Mouse (Mus musculus) hindbrain, embryonic 15.5 days (tissue): ENCODE results near the gene Mfsd12. TPM values are rescaled to one million over a fixed set of nuclear protein-coding genes. Genes with fewer than 3 reads are reported as not detected.

Experiments
- ATAC-seq: fragments of 200-750 bp; cut with Nextera tagmentation; 2 replicates; pipeline ENCODE4 v1.8.0; 2017; ENCODE audit warnings: low read depth, moderate number of reproducible peaks, moderate TSS enrichment; ENCODE audit not compliant: low FRiP score
- H3K27ac ChIP-seq: fragments of 300-500 bp; sonication (generic); replicated peaks from 2 replicates; pipeline ENCODE4 v1.5.1; 2015; ENCODE audit warnings: mild to moderate bottlenecking, inconsistent platforms
- H3K27me3 ChIP-seq: fragments of 300-500 bp; sonication (generic); 2 replicates; pipeline ENCODE4 v1.6.1; 2015; ENCODE audit warnings: control low read depth, inconsistent platforms
- H3K36me3 ChIP-seq: fragments of 300-500 bp; sonication (generic); 2 replicates; pipeline ENCODE4 v1.6.1; 2015; ENCODE audit warnings: control low read depth, inconsistent platforms
- H3K4me1 ChIP-seq: fragments of 300-500 bp; sonication (generic); replicated peaks from 2 replicates; pipeline ENCODE4 v1.6.1; 2015; ENCODE audit warnings: control low read depth, inconsistent platforms
- H3K4me2 ChIP-seq: fragments of 300-500 bp; sonication (generic); 2 replicates; pipeline ENCODE4 v1.6.1; 2015; ENCODE audit warnings: moderate library complexity, mild to moderate bottlenecking, inconsistent platforms
- H3K4me3 ChIP-seq: fragments of 300-500 bp; sonication (generic); 2 replicates; pipeline ENCODE4 v1.5.1; 2015; ENCODE audit warnings: mild to moderate bottlenecking, inconsistent platforms
- H3K9ac ChIP-seq: fragments of 300-500 bp; sonication (generic); 2 replicates; pipeline ENCODE4 v1.6.1; 2015; ENCODE audit warnings: inconsistent platforms
- H3K9me3 ChIP-seq: fragments of 300-500 bp; sonication (generic); 2 replicates; pipeline ENCODE4 v1.6.1; 2016; ENCODE audit warnings: control low read depth, inconsistent platforms
- WGBS: fragments of 180-500 bp; shearing (Covaris S2); methylation state at CpG from one replicate; pipeline ENCODE4 v1.1.7; 2015; 5-methylcytosine and 5-hydroxymethylcytosine counted together
- polyA plus RNA-seq: library from polyadenylated mRNA; unstranded; fragments of >200 nt; fragmentation: Nextera tagmentation; extraction: Ambion mirVana; gene quantifications from 2 replicates; pipeline ENCODE4 v1.2.1, GENCODE M21; 2015

The Mfsd12 gene
- polyA plus RNA-seq, 1 experiment from 2014 or later: 21.1 TPM

DNA sequence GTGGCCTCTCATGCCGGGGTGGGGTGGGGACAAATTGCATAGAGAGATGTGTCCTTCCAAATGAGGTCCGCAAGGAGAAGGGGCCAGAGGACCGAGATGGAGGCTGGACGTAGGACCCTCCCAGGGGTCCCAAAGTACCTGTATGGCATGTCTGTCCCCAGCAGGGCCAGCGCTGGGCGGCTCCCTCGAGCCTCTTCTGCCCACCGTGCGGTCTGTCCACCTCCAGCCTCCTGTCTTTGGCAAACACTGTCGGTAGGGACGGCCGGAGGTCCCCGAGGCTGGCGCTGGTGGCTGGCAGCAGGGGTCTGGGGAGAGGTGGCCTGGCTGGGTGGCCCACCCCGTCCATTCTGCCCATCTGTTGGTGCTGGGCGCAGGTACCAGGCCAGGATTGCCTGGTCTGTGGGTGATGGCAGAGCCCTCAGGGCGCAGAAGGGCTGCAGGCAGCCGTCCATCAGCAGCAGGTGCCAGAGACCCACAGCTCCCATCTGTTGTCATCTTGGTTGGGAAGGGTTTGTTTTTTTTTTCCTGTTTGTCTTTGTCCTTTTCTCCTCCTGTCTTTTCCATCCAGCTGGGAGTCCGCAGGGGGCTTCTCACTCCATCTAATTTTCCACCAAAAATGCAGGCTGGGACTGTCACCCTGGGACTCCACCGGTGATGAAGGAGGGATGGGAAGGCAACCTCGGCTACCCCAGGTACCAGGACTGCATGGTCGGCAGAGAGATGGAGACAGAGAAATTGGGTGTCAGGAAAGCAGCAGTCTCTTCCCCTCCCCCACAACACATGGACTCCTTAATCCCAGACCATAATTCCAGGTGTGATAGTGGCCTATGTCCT is 43.3 kb downstream of the Mfsd12 start:
- H3K4me1 ChIP-seq: peaks cover 55% of the 10 kb centered on the region
- H3K36me3 ChIP-seq: peaks cover 13% of the 10 kb centered on the region
- no peaks in the 10 kb centered on the region for H3K27me3 ChIP-seq
- WGBS: 38% methylated on average over 21 of the region's 22 CpGs
- H3K4me2 ChIP-seq: peak overlapping the region; percentile 30
- H3K4me3 ChIP-seq: peak overlapping the region; percentile 13; the same call in 1 of the 2 replicates
- H3K27ac ChIP-seq: peak overlapping the region; percentile 80
- ATAC-seq: no peak
- no peak overlapping the region for H3K9ac ChIP-seq
- no peaks in the 10 kb centered on the region for H3K9me3 ChIP-seq

DNA sequence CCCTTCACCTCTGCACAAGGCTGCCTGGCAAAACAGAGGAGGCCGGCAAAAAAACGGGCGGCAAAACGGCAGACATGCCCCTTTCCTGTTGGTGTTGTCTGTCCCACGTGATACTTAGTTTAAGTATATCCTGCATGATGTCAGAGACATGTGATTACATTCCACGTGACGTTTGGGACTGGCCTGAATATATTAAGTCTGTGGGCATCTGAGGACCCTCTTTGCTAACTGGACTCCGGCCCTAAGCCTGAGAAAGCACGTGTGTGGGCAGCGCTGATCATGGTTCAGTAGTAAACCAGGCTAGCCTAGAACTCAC is 43.9 kb downstream of the Mfsd12 start:
- H3K9me3 ChIP-seq: no peaks in the 10 kb centered on the region
- ATAC-seq: 0 out of 2 replicates have a peak, but pooled peaks have one; percentile 2
- H3K4me3 ChIP-seq: 0 out of 2 replicates have a peak overlapping the region, but pooled peaks have one; percentile 13
- no peaks in the 10 kb centered on the region for H3K27me3 ChIP-seq
- no peak overlapping the region for H3K9ac ChIP-seq
- WGBS: 26% methylated on average over 10 of the region's 10 CpGs
- H3K27ac ChIP-seq: peak overlapping the region; percentile 80
- H3K4me2 ChIP-seq: peak overlapping the region; percentile 30
- peaks cover 19% of the 10 kb centered on the region for H3K36me3 ChIP-seq
- peaks cover 52% of the 10 kb centered on the region for H3K4me1 ChIP-seq

GRCm38 (mm10) chr10:81401521-81402226 is 44.4 kb downstream of the Mfsd12 start:
- 9% methylated on average over 18 of the region's 18 CpGs for WGBS
- Histone ChIP-seq H3K9me3 (no peaks in the 10 kb centered on the region), H3K4me2 (peak overlapping the region; percentile 30), H3K36me3 (peaks cover 22% of the 10 kb centered on the region), H3K9ac (no peak overlapping the region), H3K27ac (peak overlapping the region; percentile 80), H3K4me1 (peaks cover 50% of the 10 kb centered on the region), H3K27me3 (0 out of 2 replicates have a peak, but pooled peaks cover 2% of the 10 kb centered on the region), H3K4me3 (no peak overlapping the region)
- ATAC-seq: peak; percentile 68

DNA sequence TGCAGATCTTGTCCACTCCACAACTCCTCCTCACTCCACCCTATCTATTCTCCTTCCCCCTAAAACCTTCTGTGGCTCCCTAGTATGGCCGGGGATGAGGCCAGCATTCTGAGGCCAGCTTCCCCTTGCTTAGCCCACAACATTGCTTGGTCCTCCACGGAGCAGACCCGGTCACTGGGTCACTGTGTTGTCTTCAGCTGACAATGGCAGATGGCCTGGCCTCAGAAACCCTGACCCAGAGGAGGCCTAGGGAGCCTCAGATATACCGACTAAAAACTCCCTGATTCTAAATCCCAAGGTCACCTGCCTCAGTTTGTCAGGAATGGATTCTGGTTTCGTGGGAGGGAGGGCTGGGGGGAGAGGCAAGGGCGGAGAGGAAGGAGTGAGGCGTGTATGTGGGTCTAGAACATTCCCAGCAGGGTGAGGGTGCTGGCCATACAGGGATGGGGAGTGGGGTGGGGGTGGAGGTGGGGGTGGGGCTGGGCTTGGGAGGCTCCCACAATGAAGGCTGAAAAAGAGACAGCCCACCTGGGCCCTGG is 45.0 kb downstream of the Mfsd12 start:
- Histone ChIP-seq H3K36me3 (peaks cover 28% of the 10 kb centered on the region), H3K4me3 (no peak overlapping the region), H3K9me3 (no peaks in the 10 kb centered on the region), H3K9ac (no peak overlapping the region), H3K4me1 (peaks cover 53% of the 10 kb centered on the region), H3K27ac (peak overlapping the region; percentile 80), H3K27me3 (0 out of 2 replicates have a peak, but pooled peaks cover 4% of the 10 kb centered on the region), H3K4me2 (peak overlapping the region; percentile 30)
- WGBS: 10% methylated on average over 7 of the region's 7 CpGs
- ATAC-seq: peak; percentile 9; the same call in 1 of the 2 replicates

DNA sequence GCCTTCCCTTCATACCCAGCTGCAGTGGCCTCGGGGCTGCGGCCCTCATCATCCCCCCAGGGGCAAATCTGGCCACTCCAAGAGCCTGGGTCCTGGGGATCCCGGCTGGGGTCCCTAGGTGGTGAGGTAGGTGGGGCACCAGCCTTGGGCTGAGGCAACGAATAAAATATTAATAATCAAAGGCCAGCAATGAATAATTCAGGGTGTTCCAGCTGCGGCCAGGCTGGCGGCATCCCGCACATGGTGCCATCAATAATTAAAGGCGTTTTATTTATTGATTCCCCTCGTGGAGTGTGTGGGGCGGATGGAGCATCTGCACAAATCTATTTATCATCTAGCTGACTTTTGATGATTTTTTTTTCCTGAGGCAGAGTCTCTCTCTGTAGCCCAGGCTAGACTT is 46.2 kb downstream of the Mfsd12 start:
- peaks cover 61% of the 10 kb centered on the region for H3K4me1 ChIP-seq
- H3K27me3 ChIP-seq: peaks cover 9% of the 10 kb centered on the region; the same call in 1 of the 2 replicates
- H3K36me3 ChIP-seq: peaks cover 29% of the 10 kb centered on the region
- no peak for ATAC-seq
- no peaks in the 10 kb centered on the region for H3K9me3 ChIP-seq
- H3K27ac ChIP-seq: peak overlapping the region; percentile 80; the same call in 1 of the 2 replicates
- no peak overlapping the region for H3K4me2 ChIP-seq
- no peak overlapping the region for H3K9ac ChIP-seq
- WGBS: 42% methylated on average over 10 of the region's 10 CpGs
- no peak overlapping the region for H3K4me3 ChIP-seq

- Histone ChIP-seq H3K27ac (no peak overlapping the region), H3K4me1 (peaks cover 63% of the 10 kb centered on the region), H3K4me2 (no peak overlapping the region), H3K36me3 (peaks cover 29% of the 10 kb centered on the region), H3K4me3 (no peak overlapping the region), H3K9ac (no peak overlapping the region), H3K9me3 (no peaks in the 10 kb centered on the region), H3K27me3 (peaks cover 9% of the 10 kb centered on the region; the same call in 1 of the 2 replicates)
- 22% methylated on average over 9 of the region's 9 CpGs for WGBS
- no peak for ATAC-seq
Observed at GRCm38 (mm10) chr10:81404082-81404481, 46.8 kb downstream of the Mfsd12 start.

DNA sequence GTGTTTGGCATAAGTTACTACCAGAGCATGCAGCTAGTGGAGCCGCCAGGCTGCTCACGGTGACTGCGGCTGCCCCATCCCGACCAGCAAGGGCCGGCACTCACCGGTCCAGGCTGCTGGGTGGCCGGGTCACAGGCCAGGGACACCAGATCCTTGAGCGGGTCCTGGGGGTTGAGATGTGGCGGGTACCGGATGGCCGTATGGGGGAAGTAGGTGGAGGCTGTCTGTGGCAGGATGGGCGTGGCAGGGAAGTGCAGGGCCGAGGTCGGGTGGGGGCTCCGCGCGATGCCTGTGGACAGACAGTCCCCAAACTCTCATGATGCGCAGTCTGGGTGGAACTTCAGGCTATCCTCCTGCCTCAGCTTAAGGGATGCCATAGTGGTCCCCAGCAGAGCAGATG is 47.4 kb downstream of the Mfsd12 start:
- Histone ChIP-seq H3K27me3 (peaks cover 9% of the 10 kb centered on the region; the same call in 1 of the 2 replicates), H3K4me3 (no peak overlapping the region), H3K9ac (no peak overlapping the region), H3K9me3 (no peaks in the 10 kb centered on the region), H3K27ac (no peak overlapping the region), H3K4me1 (peaks cover 69% of the 10 kb centered on the region), H3K36me3 (peaks cover 29% of the 10 kb centered on the region), H3K4me2 (no peak overlapping the region; the same call in 1 of the 2 replicates)
- 54% methylated on average over 18 of the region's 18 CpGs for WGBS
- ATAC-seq: no peak

- Histone ChIP-seq H3K9me3 (no peaks in the 10 kb centered on the region), H3K4me2 (no peak overlapping the region), H3K9ac (no peak overlapping the region), H3K36me3 (peaks cover 29% of the 10 kb centered on the region), H3K4me3 (no peak overlapping the region), H3K27me3 (peaks cover 9% of the 10 kb centered on the region; the same call in 1 of the 2 replicates), H3K27ac (no peak overlapping the region), H3K4me1 (peaks cover 69% of the 10 kb centered on the region)
- ATAC-seq: no peak
- 46% methylated on average over 13 of the region's 13 CpGs for WGBS
Observed at GRCm38 (mm10) chr10:81405588-81406201, 48.4 kb downstream of the Mfsd12 start.

- peaks cover 9% of the 10 kb centered on the region; the same call in 1 of the 2 replicates for H3K27me3 ChIP-seq
- H3K4me3 ChIP-seq: peak overlapping the region; percentile 17; the same call in 1 of the 2 replicates
- peaks cover 70% of the 10 kb centered on the region for H3K4me1 ChIP-seq
- peak overlapping the region; percentile 28; the same call in 1 of the 2 replicates for H3K27ac ChIP-seq
- no peaks in the 10 kb centered on the region for H3K9me3 ChIP-seq
- 30% methylated on average over 24 of the region's 24 CpGs for WGBS
- H3K9ac ChIP-seq: 0 out of 2 replicates have a peak overlapping the region, but pooled peaks have one; percentile 21
- peaks cover 29% of the 10 kb centered on the region for H3K36me3 ChIP-seq
- peak overlapping the region; percentile 36 for H3K4me2 ChIP-seq
- ATAC-seq: no peak
Observed at GRCm38 (mm10) chr10:81406504-81407440, 49.5 kb downstream of the Mfsd12 start.

DNA sequence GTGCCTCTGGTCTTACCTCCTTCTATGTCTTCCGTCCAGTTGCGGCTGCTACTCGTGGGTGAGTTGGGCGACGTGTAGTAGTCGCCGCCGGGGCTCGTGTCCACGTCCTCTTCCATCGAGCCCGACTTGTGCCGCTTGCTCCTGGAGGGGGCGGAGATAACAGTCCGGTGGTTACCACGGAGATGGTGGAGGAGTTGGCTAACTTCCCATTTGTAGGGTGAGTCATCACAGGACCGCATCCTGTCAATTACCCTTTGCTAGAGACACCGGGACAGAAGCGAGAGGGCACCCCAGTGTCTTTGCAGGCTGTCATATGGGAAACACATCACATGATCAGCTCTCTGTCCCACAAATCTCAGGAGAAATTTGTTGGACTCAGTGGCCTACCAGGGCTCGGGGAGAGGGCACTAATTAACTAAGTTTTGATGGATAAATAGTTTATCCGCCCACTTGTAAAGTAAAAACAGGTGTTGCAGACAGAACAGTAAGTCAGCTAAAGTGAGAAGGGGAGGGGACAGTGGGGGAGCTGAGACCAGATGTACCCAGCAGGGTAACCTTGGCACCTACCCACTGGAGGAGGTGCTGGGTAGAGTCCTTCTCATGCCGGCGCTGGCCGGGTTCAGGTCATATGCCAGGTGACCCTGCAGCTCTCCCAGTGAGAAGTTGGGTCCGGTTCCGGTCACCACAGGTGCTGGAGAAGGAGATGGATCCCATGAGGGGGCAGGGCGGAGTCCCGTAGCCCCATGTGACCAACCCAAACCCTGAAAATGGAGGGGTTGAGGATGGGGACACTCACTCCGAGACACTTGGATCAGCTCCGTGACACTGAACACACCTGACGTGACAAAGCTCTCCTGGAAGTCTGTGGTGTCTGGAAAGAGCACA is 50.5 kb downstream of the Mfsd12 start:
- H3K9ac ChIP-seq: 0 out of 2 replicates have a peak overlapping the region, but pooled peaks have one; percentile 21
- WGBS: 27% methylated on average over 31 of the region's 31 CpGs
- peak overlapping the region; percentile 17; the same call in 1 of the 2 replicates for H3K4me3 ChIP-seq
- no peaks in the 10 kb centered on the region for H3K9me3 ChIP-seq
- H3K27me3 ChIP-seq: peaks cover 9% of the 10 kb centered on the region; the same call in 1 of the 2 replicates
- peaks cover 69% of the 10 kb centered on the region for H3K4me1 ChIP-seq
- no peak for ATAC-seq
- peaks cover 29% of the 10 kb centered on the region for H3K36me3 ChIP-seq
- H3K27ac ChIP-seq: peak overlapping the region; percentile 28; the same call in 1 of the 2 replicates
- peak overlapping the region; percentile 36 for H3K4me2 ChIP-seq
